Mouse (Mus musculus): ENCODE measurements around the gene Nup214.

DNA sequence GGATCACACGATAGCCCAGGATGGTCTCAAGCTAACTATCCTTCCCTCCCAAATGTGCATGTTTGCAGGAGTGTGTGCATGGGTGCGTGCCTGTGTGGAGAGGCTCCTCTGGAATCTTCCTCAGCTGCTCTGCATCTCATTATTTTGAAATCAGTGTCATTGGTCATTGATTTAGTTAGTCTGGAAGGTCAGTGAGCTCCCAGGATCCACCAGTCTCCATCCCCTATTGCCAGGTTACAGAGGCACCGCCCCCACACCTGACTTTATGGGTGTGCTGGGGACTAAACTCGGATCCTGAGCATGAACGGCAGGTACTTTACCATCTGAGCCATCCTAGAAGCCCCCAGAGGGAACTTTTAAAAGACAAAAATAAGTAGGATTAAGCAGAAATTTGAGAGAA is 128.7 kb downstream of the Nup214 start:
- TF ChIP-seq EP300 (IDR thresholded peaks at IDR 0.05; ENCODE audit: insufficient read depth, low read depth, low read length), result no peak
- TF ChIP-seq CTCF (IDR thresholded peaks at IDR 0.05), result no peak
- TF ChIP-seq POLR2A (IDR thresholded peaks at IDR 0.05; ENCODE audit: insufficient read depth, low read depth, low read length), result no peak

Measured in heart, adult 2 months (tissue).